Mouse (Mus musculus): ENCODE measurements around the gene Itgb1bp1.

The Itgb1bp1 gene

DNA sequence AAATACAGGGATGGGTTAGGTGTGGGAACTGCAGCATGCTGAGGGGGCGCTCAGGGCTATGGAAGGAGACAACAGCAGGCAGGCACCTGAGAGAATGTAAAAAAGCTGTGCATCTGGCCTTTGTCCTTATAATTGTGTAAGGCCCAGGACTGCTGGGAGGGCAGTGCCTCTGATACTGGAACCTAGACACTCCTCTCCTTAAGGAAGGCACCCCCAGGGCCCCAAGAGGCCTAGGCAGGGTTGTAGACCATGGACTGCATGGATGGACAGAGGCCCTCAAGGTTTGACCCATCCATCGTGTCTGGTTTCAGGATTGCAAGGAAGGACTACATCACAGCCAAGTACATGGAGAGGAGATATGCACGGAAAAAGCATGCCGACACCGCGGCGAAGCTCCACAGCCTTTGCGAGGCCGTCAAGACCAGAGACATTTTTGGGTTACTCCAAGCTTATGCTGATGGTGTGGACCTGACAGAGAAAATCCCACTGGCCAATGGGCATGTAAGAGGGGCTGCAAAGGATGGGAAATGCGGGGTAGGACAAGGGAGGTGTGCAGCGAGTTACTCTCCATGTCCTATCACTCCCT lies 41.6 kb downstream of the Itgb1bp1 start:
- no peak for DNase-seq (ENCODE audit: low read depth, low spot score)

DNA sequence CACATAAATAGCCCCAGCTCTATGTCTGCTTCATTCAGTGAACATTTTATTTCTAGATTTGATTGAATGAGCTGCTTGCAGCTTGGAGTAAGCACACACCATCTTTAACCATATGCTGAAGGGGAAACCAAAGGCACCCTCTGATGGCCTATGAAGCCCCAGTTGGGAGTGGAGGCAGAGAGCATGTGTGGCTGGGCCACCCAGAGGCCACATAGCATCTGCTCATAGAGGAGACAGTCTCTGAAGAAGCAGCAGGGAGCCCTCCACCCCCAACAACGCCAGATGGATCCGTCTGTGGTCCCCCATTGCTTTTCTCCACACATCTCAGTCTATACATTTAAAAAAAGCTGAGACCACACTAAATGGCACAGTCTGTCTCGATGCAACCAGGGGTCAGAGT lies 44.1 kb downstream of the Itgb1bp1 start:
- no peak for DNase-seq (ENCODE audit: low read depth, low spot score)

DNA sequence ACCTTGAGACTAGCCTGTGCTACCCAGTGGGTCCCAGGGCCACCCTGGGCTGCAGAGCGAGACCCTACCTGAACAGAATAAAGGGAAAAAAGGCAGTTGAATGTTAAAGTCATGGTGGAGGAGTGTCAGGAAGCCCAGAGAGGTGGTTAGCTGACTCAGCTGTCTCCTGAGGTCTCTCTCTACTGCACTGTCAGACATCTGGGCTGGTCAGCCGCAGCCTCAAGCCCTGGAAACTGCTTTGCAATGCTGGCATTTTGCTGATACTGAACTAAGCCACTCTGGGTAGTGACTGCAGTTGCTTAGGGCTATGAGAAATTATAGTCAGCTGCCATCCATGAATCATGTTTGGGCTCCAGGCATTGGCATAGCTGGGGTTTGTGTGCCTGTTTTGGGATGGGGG lies 51.5 kb downstream of the Itgb1bp1 start:
- DNase-seq (ENCODE audit: low read depth, low spot score), result no peak

DNA sequence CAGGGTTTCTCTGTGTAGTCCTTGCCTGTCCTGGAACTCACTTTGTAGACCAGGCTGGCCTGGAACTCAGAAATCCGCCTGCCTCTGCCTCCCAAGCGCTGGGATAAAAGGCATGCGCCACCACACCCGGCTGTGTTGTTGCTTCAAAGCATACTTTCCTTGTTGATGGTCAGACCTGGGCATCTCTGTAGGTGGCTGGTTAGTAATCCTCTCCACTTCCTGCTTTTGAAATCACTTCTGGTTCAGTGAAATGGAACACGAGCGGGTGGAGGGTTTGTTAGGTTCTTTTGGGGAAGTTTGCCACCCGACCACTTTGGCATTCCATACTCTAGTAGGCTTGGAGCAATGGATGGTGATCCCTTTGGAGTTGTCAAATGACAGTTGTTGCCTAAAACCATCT lies 52.4 kb downstream of the Itgb1bp1 start:
- no peak for DNase-seq (ENCODE audit: low read depth, low spot score)

DNA sequence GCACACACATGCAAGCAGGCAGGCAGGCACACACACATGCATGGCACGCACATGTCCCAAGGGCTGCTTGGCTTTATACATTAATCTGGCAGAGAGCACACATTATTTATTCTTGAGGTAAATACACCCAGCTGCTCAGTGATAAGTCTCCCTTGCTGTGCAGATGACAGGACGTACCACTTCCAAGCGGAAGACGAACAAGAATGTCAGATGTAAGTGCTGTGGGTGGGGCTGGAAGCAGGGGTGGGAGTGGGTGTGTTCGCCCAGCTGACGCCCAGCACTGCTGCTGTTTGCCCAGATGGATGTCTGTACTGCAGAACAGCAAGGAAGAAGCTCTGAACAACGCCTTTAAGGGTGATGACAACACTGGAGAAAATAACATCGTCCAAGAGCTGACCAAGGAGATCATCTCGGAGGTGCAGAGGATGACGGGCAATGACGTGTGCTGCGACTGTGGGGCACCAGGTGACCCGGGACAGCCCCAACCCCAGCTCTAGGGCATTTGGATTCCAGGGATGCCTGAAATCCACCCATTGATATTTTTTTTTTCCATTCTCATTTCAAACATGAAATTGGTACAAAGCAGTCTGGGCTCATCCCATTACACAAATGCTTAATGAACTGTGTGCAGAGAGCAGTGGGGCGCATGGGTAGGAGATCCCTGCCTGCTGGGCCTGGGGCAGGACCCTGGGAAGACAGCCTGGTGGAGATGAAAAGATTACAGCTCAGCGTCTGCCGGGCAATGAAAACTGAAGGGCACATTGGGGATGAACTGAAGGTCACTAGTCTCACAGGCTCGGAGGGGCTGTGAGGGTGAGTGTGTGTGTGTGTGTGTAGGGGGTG lies 56.8 kb downstream of the Itgb1bp1 start:
- DNase-seq (ENCODE audit: low read depth, low spot score), result no peak

DNA sequence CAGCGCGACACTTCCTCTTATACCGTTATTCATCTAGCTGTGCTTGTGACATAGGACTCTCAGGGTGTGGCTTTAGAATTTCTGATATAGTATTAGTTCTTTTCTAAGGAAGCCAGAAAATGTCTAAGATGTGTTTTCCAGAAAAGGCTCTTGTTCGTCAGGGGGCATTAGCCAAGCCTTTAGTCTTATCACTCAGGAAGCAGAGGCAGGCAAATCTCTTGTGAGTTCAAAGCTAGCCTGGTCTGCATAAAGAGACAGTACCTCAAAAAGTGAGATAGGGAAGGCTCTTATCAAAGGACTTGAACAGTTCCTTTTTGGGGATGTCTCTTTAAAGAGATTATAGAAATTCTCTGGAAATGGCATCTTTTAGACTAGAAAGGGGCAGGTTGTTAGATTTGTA lies 57.4 kb downstream of the Itgb1bp1 start:
- no peak for DNase-seq (ENCODE audit: low read depth, low spot score)

DNA sequence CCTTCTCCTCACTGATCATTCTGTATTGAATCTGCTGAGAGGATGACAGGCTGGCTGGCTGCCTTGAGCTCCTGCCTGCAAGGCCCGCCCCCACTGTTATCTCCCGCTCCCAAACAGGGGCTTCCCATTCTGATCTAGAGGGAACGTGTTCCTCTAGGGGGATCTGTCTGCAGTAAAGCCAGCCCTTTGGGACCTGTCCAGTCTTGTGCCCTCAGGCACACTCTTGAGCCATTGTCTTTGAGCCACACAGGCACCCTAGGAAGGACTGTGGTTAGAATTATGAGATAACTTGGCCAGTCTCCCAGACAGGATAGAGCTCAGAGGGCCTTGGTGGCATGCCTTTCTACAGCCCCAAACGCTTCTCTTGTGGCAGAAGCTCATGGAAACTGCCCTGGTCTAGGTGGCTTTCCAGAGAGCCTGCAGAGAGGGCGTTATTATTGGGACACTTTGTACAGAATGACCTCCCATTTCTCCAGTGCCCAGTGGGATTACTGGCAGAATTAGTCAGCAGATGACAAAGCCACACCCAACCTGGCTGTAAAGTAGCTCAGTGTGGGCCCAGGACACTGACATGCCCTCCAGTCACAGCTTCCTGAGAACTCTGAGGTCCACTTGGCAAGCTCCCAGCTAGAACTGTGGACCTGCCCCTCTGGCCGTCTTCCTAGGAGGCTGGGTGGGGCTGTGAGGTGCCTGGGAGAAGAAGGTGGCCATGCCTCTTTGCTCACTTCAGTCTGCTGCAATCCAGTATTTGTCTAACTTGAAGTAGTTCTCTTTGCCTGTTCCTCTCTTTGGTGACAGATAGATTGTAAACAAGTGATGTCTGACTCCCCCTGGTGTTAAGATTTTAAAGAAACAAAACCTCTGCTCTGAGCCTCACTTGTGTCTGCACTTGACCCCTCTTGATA lies 58.8 kb downstream of the Itgb1bp1 start:
- DNase-seq (ENCODE audit: low read depth, low spot score), result no peak

DNA sequence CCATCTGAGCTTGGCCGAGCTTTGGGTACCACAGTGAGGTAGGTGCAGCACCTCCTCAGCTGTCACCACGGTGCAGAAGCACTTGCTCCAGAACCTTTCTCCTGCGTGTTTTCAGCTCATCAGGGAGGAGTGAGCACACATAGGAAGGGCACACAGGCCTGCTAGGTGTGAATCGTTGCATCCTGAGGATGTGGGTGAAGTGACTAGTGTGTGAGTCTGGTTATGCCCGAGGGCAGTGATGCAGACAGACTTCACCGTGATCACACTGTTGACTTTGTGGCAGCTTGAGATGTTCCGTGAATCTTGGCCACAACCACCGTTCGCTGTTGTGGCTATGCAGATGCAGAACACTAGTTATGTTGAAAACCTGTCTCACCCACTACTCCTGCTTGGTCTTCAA lies 59.8 kb downstream of the Itgb1bp1 start:
- DNase-seq (ENCODE audit: low read depth, low spot score), result no peak

DNA sequence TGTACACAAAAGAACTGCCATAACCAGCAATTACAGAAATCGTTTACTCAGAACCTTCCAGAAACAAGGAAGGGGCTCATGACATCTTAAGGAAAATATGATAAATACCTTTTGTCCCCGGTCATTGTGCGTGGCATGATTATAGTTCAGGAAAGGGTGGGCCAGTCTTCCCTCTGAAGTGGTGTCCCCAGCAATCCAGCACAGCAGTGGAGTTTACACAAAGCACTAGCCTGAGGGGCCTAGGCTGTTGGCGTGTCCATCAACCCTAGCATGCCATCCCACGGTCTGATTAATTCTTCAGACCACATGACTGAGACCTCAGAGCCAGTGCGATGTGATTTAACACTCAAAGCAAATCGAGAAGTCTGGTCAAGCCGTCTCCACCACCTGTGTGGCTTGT lies 60.7 kb downstream of the Itgb1bp1 start:
- DNase-seq (ENCODE audit: low read depth, low spot score), result no peak

DNA sequence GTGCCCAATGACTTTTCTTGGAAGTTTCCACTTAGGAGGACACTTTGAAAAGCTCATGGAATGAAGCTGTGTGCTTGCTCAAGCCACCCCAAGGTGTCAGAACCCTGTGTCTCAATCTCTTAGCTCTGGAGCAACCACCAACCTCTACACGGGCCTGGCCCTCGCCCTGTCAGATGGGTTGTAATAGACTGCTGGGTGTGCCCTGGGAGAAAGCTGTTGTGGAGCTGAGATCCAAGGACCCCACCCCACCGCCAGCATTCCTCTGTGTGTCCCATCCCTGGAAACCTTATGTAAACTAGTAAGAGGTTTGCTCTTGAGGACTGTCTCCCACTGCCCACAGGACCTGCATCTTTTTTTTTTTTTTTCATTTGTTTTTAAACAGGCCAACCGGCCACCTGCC lies 62.2 kb downstream of the Itgb1bp1 start:
- peak; percentile 18 for DNase-seq (ENCODE audit: low read depth, low spot score)

DNA sequence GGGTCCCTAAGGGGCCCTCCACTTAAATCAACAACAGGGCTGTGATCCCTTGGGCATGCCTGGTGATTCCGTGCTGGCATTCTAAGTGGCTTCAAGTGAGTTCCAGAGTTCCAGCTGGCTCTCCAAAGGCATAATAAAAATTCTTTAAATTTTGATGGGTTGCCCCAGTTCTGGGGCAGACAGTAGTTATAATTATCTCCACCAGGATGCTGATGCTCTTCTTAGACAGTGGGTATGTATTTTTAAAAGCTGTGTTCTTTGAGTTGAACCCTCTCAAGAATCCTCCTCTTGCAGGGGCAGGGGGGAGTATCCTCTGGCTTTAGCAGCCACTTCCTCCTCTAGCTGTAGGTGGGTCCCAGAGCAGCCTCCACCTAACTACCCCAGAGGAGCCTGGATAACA lies 65.5 kb downstream of the Itgb1bp1 start:
- DNase-seq (ENCODE audit: low read depth, low spot score), result no peak

DNA sequence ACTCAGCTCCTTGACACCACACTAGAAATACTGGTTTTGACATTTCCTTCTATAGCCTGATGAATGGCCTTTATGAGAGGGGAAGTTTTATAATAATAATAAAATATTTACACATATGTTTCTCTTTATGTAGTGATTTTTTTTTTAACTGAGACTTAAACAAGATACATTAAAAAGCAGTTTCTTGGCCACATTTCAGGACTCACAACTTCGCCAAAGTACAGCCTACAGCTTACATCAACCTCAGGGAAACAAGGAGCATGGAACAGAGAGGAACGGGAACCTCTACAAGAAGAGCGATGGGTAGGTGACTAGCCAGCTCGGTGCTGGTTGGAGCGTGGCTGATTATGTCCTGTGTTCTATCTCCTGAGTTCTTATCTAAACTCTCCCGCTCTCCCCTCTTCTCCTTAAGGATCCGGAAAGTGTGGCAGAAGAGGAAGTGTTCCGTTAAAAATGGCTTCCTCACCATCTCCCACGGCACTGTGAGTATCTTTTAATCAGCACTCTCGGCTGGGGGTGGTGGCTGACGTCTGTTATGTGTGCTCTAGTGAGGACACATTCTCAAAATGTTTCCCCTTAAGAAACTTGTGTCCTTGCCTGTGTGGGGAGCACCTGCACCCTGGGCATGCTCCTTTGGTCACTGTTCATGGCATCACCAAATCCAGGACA lies 68.2 kb downstream of the Itgb1bp1 start:
- no peak for DNase-seq (ENCODE audit: low read depth, low spot score)

DNA sequence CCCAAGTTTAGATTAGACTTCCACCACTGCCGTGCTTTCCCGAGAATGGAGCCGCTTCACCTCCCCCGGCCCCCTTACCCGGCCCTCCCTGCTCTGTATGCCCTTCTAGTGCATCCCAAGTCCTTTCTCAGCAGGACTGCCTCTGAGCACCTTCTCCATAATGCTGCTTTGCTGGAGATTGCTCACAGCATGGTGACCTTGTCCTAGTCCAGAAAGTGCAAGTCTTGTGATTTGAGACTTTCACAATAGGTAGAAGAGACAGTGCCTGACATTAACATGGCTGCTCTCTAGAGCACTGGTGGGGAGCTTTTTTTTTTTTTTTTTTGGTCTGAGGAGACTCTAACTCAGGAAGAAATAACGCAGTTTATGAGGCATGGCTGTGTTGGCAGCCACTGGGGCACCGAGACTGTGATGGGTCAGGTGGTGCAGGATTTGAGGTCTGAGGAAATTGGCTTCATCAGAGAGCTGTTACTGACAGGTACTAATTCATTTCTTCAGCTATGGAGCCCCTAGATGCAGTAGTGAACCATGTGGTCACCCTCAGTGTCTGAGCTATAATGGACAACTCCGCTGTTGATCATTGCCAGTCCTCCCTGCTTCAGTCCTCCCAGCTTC lies 71.4 kb downstream of the Itgb1bp1 start:
- no peak for DNase-seq (ENCODE audit: low read depth, low spot score)

DNA sequence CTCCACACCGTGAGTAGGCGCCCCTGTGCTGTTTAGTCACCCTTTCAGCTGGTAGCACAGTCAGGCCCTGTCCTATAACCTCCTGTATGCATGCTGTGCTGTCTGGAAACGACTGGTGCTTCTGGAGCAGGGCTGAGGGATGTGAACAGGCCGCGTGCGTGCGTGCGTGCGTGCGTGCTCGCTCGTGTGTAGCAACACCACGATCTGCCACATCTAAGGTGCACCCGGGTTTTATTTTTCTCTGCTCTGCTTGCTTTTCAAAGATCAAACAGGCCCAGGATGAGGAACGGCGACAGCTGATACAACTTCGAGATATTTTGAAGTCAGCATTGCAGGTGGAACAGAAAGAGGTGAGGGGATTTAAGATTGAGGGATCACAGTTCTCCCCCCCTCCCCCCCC lies 73.2 kb downstream of the Itgb1bp1 start:
- DNase-seq (ENCODE audit: low read depth, low spot score), result no peak

DNA sequence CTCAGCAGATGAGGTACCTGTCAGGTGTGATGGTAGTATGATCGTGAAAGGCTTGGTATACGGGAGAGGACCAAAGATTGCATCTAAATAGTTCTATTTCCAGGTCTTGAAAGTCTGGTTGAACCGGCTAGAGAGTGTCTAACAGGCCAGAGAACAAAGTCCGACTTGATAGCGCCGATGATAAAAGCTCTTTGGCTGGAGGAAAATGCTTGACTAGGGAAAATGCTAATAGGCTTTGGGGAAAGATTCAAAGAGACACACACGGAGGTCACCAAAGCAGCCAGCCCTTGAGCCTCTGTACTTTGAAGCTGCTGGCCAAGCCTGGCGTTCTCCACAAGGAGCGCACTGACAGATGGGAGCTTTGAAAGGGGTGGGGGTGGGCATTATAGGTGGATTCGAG lies 76.8 kb downstream of the Itgb1bp1 start:
- no peak for DNase-seq (ENCODE audit: low read depth, low spot score)

DNA sequence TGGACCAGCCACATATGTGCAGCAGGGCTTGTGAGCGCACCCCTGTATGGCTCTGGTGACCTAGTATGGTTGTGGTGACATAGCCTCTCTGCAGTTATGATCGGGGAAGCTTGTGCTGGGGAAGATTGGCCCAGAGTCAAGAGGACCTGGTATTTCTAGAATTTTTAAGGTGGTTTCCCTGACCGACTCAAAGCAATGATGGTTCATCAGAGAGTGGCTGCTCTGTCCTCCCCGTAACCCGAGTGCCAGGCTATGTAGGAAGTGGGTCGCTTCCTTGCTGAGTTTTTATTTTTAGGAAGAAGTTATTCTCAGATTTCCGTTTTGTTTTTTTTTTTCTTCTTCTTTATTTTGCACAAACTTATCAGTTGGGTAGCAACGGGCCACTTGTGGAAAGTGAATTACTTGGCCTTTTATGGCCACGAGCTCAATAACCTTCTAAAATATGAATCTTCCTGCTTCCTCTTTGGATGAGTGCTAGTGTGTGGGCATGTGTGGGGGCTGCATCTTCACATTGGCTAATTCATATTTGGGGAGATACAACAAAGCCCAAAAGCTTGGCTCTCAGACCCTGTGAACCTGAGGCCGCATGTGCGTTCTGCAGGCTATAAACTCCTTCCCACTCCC lies 77.8 kb downstream of the Itgb1bp1 start:
- no peak for DNase-seq (ENCODE audit: low read depth, low spot score)

DNA sequence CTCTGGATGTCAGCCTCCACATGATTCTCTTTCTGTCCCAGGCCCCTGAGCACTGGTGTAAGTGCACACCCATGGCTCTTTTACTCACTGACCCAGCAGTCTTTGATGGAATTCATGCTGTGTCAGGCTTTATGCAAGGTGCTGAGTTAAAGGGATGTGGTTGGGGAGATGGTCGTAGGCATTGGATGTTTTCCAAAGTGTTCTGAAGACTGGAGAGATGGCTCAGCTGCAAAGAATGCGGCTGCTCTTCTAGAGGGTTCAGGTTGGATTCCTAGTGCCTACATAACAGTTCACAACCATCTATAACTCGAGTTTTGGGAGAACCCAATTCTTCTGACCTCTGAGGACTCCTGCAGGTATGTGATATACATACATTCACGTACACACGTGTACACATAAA lies 78.7 kb downstream of the Itgb1bp1 start:
- no peak for DNase-seq (ENCODE audit: low read depth, low spot score)

DNA sequence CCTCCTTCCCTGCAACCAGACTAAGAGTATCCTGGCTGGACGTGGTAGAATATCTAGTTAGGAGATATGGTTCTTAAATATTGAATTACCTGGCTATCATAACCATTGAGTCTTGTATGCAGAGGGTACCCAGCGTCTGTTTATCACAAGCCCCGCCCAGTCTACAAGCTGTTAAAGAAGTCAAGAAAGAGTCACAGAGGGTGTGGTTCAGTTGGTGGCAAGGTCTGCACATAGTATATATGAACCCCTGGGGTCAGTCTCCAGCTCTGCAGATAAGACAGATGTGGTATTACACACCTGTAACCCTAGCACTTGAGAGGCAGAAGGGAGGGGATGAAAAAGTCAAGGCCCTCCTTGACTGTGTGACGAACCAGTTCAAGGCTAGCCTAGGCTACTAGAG lies 80.3 kb downstream of the Itgb1bp1 start:
- DNase-seq (ENCODE audit: low read depth, low spot score), result no peak

DNA sequence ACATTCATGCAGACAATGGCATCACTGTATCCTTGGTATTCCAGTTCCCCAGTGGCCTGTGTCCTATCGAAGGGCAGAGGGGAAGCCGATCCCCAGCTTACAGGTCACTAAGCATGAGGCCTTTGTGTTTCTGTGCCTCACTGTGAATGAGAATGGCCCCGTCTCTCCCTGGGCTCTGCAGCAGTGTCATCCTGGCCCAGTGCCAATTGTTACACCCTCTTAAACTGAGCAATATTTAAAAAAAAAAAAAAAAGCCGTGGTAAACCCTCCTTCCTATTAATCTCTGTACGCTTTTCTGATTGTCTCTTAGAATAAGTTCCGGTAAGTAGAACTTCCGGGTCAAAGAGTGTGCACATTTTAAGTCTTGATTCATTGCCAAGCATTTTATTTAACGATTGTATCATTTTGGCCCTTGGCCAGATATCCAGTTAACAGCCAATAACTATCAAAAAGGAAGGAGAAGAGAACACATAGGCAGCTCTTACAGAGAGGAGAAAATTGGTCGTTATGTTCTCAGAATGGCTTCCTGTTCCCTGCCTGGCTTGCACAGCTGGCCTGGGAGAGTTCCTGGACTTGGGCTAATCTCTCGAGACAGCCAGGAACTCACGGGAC lies 81.3 kb downstream of the Itgb1bp1 start:
- no peak for DNase-seq (ENCODE audit: low read depth, low spot score)

DNA sequence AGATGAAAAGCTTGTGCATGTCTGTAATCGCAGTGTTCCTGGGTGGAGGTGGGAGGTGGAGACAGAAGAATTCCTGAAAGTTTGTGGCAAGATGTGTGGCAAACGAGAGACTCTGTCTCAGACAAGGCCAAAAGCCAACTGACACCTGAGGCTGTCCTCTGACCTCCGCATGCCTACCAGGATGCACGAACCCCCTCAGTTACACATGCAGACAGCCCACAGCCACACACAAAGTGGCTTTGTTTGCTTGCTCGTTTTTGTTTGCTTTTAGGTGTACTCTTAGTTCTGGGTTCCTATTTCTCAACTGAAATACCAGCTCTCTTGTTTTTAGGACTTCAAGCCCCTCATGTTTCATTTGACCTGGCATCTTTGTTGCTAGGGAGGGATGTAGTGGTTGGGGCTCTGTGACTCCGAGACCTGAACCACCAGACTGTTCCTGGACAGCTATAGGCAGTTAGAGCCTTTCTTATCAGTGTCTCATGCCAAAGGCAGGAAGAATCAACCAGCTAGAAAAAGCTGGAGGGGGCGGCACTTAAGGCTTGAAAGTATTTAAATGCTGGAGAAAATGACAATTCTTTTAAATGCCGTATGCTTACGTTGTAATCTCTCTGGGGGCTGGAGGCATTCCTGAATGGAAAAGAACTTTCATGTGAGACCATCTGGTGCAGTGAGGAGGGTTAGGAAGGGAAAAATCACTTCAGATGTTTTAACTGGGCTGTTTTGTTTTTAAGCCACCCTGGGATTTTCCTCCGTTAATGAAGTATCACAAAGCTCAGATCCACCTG lies 84.4 kb downstream of the Itgb1bp1 start:
- no peak for DNase-seq (ENCODE audit: low read depth, low spot score)
